Mouse (Mus musculus): Measurements from ENCODE around the gene Prkce. TPM values are rescaled to one million over a fixed set of nuclear protein-coding genes. Genes with fewer than 3 reads are reported as not detected.

Prkce gene
- total RNA-seq, 4 experiments from 2014 or later: 11.4 to 14.5 (median 13.2) TPM

GRCm38 (mm10) chr17:86407921-86408613, 240.5 kb downstream of the Prkce start:
- DNase-seq (ENCODE audit: low spot score in 2 of 2): peak in 1 of 2 experiments; percentile 5

DNA sequence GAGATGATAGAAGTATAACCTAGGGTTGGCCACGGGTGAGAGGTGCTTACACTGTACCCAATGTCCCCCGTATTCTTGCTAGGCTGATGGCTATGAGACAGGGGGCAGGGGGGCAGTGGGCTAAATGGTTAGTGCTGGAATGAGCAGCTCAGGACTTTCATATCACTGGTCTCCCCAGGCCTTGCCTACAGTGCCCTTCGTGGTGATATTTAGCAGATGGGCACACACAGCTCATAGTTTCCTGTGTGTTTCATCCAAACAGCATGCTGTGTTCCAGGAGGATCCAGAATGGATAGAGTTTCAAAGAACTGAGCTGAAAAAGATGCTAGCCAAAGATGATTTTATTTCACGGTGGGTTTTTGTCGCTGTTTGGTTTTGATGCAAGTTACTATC, 241.0 kb downstream of the Prkce start:
- no peak for DNase-seq (ENCODE audit: low spot score in 2 of 2)

DNA sequence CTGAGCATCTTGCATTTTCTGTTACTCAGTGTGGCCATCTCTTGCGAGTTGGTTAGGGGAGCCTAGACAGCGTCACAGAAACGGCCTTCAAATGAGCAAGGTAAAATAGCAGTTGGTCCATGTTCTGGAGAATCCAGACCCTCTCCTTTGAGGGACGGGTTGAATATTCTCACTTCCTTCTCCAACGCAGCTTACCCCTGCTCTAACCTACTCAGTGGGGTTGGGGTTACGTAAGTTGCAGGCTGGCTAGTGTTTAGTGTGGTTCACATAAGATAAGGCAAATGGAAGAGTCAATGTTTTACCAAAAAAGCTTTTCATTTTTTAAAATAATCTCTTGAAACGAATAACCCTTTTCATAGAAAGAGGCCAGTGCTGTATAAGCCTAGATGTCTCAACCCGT, 241.9 kb downstream of the Prkce start:
- DNase-seq (ENCODE audit: low spot score in 2 of 2): no peak

GRCm38 (mm10) chr17:86410496-86410895, 242.9 kb downstream of the Prkce start:
- no peak for DNase-seq (ENCODE audit: low spot score in 2 of 2)

DNA sequence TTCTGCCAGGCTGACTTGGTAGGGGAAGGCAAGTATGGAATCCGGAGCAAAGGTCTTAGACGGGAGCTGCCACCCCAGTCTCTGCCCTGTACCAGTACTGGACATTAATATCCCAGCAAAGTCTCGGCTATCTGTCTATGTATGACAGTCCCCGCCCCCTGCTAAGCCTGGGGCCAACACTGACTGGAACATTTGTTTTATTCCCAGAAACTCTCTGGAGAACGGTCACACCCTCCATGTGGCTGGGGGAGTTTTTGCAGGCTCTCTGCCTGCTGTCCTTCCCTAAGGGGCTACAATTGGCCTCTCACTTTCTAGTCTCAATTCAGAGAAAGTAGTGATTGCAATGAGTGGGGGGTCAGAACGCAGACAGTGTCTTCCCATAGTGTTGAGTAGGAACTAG, 244.6 kb downstream of the Prkce start:
- DNase-seq (ENCODE audit: low spot score in 2 of 2): peak; percentile 17 to 26

- DNase-seq (ENCODE audit: low spot score in 2 of 2): no peak
These were observed 247.0 kb downstream of the Prkce start for GRCm38 (mm10) chr17:86414608-86415007.

DNA sequence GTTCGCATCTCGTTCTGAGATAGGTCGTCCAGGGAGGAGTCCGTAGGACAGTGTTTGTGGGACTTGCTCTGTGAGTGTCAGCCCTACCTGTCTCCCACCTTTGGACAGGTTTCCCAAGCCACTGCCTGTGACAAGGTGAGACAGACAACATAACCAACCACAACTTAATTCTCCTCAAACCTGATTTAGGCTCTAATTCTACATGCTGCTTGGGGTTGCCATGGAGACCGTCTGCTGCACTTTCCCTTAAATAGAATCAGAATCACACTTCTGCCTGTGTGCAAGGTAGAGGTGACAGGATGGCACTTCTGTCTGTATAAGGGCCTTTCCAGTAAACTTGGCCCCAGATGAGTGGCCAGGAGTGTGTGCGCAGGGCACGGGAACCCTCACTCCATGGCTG, 248.4 kb downstream of the Prkce start:
- no peak for DNase-seq (ENCODE audit: low spot score in 2 of 2)

DNA sequence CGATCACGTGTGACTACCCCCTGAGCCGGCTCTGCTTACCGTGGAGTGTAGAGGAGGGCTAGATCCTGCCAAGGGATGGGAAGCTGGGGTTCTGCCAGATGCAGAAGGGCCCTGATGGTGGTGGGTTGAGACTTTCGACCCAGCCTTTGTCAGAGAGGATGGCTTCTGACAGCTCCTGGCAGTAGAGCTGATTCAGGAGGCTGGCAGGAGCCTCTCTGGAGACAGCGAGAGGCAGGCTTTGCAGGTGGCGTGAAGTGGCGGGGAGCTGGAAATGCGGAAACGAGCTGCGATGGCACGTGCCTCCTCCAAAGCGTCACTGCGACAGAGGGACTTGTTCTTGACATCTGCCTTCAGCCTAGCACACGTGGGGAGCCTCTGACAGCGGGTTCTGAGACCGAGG, 250.7 kb downstream of the Prkce start:
- no peak for DNase-seq (ENCODE audit: low spot score in 2 of 2)

DNA sequence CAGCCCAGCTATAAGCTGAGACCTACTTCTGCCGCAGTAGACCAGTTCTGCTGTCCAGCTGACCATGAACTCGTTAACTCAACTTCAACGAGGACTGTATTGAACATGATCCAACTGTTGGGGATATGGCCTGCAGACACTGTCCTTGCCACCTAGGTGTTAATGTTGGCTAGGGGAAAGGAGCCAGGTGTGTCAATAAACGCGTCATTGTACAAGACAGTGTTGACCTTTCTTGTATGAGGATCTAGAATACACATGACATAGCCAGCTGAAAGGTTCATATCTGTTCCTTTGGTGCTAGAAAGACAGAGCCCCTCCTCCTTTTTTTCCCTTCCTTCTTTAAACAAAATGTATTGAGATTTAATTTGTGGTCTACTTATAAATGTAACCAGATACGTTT, 251.6 kb downstream of the Prkce start:
- DNase-seq (ENCODE audit: low spot score in 2 of 2): no peak

GRCm38 (mm10) chr17:86420646-86421338, 253.2 kb downstream of the Prkce start:
- DNase-seq (ENCODE audit: low spot score in 2 of 2): no peak

DNA sequence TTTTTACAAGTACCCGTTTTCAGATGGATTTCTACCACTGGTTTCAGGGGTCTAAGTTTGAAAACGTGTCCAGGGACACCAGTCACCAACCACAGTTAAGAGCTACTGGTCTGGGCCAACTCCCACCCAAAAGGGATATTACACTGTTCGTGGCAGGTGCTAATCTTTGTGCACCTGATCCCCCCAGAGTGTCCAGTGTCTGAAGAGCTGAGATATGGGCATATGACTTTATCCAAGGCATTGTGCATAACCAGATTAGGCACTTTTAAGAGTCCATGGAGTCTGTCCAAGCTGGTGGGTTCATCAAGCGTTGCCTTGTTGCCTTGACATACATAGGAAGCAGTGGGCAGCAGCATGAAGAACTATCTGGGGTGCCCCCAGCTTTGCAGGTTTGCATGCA, 254.4 kb downstream of the Prkce start:
- no peak for DNase-seq (ENCODE audit: low spot score in 2 of 2)

DNA sequence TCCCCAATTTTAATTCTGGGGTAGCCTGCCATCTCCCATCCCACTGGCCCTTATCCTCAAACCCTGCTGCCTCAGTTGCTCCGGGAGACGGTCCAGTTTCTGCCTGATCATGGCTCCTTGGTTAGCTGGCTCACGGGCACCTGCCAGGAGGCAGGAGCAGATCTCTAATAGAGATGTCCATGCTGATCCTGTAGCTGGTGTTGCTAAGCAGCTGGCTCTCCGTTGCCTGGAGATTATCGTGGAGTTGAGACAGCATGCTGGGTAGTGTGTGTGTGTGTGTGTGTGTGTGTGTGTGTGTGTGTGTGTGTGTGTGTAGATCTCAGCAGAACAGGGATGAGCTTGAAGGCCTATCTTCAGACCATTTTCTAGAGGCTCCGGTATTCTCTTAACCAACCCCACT, 262.3 kb downstream of the Prkce start:
- no peak for DNase-seq (ENCODE audit: low spot score in 2 of 2)

DNA sequence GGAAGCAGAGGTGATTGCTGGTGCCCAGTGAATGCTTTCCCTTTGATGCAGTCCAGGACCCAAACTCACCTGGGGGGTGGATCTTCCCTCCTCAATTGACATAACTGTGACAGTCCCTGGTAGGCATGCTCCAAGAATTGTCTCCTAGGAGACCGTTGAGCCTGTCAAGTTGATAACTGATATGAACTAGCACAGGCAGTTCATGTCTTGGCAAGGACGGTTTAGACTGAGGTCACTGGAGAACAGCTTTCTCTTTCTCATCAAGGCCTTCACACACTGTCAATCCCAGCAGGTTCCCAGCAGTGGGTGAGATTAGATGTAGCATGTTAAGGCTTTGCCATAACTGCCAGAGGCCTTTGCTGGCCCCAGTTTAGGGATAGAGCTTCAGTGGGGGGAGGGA, 265.5 kb downstream of the Prkce start:
- no peak for DNase-seq (ENCODE audit: low spot score in 2 of 2)

DNA sequence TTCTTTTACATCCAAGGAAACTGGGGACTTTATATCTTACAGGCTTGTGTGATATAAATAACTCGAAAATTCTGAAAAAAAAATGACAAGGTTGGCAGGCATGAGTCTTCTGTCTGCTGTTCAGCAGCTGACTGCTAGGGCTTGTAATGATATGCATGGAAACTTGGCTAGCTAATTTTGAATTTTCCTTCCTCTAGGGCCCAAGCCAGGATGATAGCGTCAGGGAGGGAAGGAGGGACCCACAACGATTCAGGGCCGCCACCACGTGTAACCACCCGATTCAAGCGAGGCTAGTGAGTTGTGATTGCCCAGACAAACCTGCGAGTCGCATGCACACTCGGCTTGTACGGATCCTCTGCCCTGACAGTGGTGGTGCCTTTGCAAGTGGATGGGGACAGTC, 266.2 kb downstream of the Prkce start:
- DNase-seq (ENCODE audit: low spot score in 2 of 2): no peak

DNA sequence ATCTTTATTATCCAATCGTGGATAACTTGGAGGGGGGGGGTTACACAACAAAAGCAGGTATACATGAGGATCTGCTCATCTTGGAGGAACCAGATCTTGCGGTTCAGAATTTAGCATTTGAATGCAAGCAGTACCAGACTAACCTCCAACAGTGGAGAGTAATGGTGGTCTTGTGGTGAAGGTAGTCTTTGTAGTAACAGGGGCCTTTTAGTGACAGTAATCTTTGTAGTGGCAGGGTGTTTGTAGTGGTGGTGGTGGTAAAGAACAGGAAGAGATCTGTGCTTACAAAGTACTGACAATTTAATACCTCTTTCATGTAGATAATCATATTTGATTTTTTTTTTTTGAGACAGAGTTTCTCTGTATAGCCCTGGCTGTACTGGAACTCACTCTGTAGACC, 267.2 kb downstream of the Prkce start:
- no peak for DNase-seq (ENCODE audit: low spot score in 2 of 2)

GRCm38 (mm10) chr17:86435570-86435969, 268.0 kb downstream of the Prkce start:
- DNase-seq (ENCODE audit: low spot score in 2 of 2): no peak

DNA sequence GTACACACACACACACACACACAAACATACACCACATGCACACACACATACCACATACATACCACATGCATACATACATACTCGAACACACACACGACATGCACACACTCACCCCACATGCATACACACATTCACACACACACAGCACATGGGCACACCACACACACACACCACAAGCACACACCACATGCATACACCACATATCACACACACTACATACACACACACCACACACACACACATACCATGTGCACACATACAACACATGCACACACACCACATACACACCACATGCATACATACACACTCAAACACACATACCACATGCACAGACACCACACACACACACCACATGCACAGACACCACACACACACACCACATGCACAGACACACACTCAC, 268.4 kb downstream of the Prkce start:
- no peak for DNase-seq (ENCODE audit: low spot score in 2 of 2)

- no peak for DNase-seq (ENCODE audit: low spot score in 2 of 2)
These were observed 269.2 kb downstream of the Prkce start for GRCm38 (mm10) chr17:86436583-86437370.

- DNase-seq (ENCODE audit: low spot score in 2 of 2): peak; percentile 52 to 77
These were observed 270.1 kb downstream of the Prkce start for GRCm38 (mm10) chr17:86437516-86438277.

GRCm38 (mm10) chr17:86438278-86438661, 270.7 kb downstream of the Prkce start:
- DNase-seq (ENCODE audit: low spot score in 2 of 2): no peak

GRCm38 (mm10) chr17:86438763-86439162, 271.2 kb downstream of the Prkce start:
- DNase-seq (ENCODE audit: low spot score in 2 of 2): no peak

- no peak for DNase-seq (ENCODE audit: low spot score in 2 of 2)
These were observed 273.5 kb downstream of the Prkce start for GRCm38 (mm10) chr17:86441098-86441497.
